Mouse (Mus musculus): ENCODE results near the gene 2310011J03Rik. TPM values are rescaled to one million over a fixed set of nuclear protein-coding genes. Genes with fewer than 3 reads are reported as not detected.
A peak's percentile ranks its signal among the peaks of the same experiment; 100 is the strongest.

The 2310011J03Rik gene
- total RNA-seq, 2 experiments from 2014 or later: 25.1 to 28.5 TPM

DNA sequence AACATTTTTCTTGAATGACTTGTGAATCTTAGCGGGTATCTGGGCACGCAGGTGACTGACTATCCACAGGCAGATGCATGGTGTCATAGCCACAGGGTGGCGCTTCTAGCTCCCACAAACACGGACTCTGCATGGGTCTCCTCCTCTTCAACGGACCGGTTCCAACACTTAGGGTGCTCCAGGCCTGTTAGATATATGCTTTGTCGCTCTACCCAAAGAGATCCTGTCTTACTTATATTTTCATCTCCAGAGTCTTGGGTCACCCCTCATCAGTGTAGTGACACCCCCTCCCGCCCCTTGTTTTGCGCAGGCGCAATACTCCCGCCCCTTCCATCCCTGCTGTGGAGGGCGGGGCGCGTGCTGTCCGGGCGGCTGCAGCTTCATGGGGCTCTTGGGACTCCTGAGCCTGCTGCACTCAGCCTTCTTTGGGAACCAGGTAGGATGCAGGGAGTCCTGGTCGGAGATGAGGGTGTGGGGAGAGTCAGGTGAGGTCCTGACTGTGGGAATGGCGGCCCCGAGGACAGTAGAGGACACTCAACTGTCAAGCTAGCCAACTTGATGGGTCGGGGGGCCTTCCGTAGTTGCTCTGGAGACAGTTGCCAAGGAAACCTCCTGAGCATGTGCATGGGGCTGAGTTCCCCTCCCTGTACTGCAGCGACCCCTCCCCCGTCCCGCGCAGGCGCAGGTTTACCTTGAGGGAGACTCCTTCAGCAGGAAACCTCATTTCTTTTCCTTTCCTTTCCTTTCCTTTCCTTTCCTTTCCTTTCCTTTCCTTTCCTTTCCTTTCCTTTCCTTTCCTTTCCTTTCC lies 24.5 kb downstream of the 2310011J03Rik start, which contains the start of gene Apc2:
Gene Apc2, plus strand, starts transcription at position 360 of the 808 bp plus-strand sequence.
- DNase-seq (ENCODE audit: low spot score in 2 of 2): peak; percentile 70 to 81

DNA sequence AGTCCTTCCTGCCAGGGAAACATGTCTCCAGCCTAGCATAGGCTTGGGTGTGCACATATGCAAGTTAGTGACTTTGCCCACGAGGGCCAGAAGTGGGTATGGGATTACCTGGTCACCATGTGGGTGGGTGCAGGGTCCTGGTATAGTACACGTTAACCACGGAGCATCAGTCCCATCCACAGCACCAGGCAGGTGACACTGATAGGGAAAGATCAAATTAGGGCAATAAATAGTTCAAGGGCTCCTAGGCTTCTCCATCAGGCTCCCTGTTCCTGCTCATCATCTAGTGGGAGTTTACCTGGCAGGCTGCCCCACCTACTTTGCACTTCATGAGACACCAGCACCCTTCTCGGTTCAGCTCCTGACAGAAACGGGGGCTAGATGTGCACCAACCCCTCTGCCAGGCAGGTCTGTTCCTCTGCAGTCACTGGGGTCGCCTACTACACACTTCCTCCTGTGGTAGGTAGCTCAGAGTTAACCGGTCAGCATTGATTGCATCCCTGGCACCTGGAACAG lies 25.5 kb downstream of the 2310011J03Rik start:
- no peak for DNase-seq (ENCODE audit: low spot score in 2 of 2)

DNA sequence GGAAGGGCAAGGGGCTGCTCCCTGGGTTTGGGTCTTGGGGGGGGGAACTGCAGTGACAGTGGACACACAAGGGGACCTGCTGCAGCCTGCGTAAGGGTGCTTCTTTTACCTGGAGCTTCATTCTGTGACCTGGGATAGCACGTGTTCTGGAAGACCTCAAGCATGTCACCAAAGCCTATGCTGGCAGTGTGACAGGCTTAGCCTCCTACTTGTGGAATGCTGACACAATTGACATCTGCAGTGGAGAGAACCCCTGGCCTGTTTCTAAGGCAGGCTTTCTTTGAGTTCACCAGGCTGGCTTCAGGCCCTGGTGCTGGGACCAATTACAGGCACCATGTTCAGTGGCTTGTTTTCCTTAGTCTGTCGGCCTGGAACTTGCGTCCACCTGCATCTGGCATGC lies 26.0 kb downstream of the 2310011J03Rik start:
- no peak for DNase-seq (ENCODE audit: low spot score in 2 of 2)

DNA sequence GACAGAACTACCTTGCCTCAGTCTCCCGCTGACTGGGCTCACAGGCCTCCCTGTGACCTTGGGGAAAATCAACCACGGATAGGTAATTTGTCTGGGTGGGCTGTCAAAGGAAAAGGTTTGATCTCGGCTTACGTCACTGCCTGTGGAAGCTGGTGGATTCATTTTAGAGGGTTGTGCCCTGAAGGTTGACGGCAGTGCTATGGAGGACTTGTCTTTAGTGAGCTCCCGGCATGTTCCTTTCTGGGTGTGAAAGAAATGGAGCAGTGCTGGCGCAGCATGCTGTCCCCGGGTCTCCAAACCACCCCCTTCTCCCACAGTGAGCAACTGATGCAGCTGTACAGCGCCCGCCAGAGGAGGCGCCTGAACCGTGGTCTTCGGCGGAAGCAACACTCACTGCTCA lies 27.0 kb downstream of the 2310011J03Rik start:
- DNase-seq (ENCODE audit: low spot score in 2 of 2): no peak

DNA sequence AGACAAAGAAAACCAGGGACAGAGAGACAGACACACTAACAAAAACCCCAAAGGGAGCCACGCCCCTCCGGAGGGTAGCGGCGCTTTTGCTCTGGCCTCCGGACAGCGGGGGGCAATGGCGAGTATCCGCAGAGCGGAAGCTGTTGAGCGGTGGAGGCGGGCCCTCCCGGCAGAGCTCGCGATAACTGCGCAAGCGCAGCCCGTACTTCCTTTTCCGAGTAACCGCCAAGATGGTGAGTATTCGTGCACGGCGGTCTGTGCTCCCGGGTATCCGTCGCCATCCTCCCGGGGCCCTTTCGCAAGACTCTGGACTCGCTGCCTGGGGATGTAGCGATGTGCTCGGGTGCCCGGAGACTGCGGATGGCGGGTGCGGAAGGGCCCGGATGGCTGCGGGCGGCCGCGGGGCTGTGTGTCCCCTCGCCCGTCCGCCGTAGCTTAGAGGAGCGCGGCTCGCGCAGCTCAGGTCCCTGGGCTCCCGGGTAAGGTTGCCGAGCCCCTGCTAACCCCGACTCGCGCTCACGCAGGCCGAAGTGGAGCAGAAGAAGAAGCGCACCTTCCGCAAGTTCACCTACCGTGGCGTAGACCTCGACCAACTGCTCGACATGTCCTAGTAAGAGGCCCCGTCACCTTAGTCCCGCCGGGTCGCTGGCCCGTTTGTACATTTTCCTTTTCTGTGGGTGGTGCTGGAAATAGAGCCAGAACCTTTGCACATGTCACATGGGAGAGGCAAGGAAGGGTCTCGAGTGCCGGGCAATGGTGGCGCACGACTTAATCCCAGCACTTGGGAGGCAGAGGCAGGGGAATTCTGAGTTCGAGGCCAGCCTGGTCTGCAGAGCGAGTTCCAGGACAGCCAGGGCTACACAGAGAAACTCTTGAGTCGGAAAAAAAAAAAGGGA lies 27.8 kb downstream of the 2310011J03Rik start, which contains the start of gene Rps15:
Gene Rps15, plus strand, starts transcription at position 203 of the 896 bp plus-strand sequence.
- DNase-seq (ENCODE audit: low spot score in 2 of 2): peak; percentile 91 to 92

DNA sequence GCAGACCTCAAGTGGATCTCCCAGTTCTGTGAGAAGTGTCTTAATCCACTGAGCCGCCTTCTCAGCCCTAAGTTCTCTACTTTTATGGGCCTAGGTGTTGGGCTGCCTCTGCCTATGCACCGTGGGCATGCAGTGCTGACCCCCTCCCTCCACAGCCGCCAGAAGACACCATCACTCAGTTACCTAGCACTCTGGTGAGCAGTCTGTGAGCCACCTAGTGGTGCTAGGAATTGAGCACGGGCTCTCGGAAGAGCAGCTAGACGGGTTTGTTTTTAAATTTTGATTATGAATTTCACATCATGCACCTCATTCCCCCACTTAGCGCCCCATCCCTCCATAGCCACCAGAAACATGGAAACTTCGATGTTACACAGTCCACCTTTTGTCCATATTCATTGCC lies 31.7 kb downstream of the 2310011J03Rik start:
- no peak for DNase-seq (ENCODE audit: low spot score in 2 of 2)

DNA sequence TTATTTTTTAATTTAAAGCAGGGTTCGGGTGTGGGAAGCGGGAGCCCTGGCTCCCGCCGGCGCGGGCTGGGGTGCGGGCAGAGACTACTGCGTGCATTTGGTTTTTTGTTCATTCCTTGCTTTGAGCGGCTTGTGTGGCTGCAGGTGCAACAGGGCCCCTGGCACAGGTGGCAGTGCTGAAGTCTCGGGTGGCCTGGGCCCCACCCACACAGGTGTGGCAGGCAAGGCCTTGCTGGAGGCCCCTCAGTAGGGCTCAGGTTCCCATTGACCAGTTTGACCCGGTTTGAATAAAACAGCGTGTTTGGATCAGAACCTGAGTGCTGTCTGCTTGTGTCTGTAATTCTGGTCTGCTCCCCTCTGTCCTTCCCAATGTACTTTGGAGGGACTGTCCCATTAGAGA lies 32.2 kb downstream of the 2310011J03Rik start:
- DNase-seq (ENCODE audit: low spot score in 2 of 2): no peak

DNA sequence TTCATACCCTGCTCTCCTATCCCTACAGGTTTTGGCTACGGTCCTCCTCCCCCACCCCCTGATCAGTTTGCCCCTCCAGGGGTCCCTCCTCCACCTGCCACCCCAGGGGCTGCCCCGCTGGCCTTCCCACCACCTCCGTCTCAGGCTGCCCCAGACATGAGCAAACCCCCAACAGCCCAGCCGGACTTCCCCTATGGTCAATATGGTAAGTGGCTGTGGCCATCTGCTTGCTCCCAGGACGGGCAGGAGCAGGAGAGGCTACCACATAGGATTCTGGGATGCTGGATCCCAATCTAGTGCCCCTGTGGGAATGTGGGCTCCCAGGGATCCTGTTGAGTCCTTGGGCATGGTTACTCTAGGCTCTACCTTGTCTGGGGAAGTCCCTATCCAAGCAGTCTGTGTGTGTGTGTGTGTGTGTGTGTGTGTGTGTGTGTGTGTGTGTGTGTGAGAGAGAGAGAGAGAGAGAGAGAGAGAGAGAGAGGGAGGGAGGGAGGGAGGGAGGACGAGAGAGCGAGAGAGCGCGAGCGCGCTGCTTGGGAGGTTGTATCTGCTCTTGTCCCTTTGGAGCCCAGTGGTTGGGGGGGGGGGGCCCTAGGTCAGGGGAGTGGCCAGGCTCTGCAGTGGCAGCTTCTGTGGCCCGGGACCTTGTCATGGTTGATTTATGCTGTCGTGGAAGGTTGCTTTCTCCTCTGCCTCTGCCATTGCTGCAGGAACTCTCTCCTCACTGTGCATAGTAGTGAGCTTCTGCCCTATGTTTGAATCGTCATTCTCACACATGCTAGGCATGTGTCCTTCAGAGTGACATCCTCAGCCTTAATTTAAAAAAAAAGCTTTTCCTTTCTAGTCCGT lies 34.9 kb downstream of the 2310011J03Rik start:
- DNase-seq (ENCODE audit: low spot score in 2 of 2): no peak

DNA sequence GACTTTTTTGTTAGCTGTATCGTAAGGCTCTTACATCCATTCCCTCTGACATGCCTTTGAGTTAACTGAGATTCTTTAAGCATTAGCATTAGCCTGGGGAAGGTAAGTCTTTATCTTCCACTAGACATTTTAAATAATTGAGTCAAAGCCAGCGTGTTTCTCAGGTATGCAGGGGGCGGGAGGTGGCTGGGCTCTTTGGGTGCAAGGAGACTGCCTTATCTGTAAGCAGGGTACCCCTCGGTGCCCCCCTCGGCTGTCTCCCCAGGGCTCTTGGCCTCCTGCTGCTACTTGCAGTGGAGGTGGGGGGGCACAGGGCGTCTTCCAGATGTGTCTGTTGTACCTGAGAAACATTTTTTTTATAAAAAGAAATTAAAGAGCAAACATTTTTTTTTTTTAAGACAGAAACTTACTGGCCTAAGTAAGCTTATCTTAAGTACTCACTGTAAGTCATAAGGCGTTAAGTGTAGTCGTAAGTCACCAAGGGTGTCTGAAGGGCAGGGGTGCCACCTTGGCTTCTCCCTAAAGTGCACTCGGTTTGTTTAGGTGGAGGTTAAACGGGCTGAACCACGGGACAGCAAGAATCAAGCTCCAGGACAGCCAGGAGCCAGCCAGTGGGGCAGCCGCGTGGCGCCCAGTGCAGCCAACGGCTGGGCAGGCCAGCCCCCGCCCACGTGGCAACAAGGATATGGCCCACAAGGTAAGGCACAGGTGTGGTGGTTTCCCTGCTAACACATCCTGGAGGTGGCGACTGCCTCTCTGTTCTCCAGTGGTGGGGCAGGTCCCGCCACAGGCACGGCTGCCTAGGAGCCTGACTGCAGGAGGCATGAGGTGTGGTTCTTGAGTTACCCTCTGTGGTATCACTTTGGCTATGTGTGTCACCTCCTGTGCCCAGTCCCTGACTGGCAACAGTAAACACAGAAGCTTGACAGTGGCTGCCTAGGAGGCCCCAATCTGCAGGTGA lies 37.6 kb downstream of the 2310011J03Rik start:
- DNase-seq (ENCODE audit: low spot score in 2 of 2): no peak

DNA sequence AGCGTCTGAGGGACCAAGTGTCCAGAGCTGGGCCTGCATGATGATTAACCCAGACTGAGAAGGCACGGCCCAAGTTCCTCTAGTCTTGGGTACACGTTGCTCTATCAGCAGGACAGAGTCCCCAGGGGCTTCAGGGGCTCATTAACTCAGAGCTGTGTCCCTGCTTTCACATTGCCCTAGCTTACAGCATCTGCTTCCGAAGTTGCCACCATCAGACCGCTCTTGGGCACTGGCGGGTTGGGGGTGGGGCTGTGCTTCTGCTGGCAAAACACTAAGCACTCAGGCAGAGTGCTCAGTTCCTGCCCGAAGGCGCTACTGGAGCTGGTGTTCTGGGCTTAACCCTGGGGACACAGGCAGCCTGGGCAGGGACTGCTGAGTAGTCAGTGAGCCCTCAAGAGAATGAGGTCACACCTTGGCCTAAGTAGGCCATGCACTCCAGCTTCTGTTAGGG lies 38.4 kb downstream of the 2310011J03Rik start:
- no peak for DNase-seq (ENCODE audit: low spot score in 2 of 2)

DNA sequence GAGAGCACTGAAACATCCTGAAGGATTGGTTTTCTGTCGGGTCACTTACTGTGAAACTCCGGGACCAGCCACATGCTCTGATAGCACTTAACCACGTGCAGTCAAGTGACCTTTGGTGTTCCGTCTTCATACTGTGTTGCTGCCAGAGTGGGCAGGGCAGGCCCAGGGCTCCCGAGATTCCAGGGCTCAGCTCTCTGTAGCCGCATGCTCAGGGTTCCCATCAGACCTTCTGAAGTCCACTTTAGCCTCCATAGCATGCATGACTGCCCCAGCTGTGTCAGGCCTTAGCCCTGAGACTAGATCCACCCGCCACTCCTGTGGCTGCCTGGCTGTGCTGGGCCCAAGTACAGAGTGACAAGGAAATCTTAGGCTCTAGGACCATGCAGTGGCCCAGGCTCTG lies 39.0 kb downstream of the 2310011J03Rik start:
- DNase-seq (ENCODE audit: low spot score in 2 of 2): no peak

DNA sequence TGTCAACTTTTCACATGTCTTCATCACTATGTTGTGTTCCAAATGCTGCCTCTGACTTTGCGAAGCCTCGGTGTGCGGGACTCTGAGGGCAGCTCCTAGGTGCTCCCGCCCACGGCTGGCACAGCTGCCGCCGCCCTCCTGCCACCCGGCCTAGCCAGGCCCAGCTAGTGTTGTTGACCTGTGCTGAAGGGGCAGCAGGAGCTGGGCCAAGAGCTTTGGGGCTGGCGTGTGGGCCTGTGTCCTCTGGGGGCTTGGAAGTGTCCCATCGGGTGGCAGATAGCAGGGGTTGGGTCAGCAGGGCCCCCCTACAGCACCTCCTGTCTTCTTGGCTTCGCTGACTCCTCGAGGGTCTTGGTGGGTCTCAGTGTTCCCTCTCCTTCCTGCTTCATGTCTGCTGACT lies 41.1 kb downstream of the 2310011J03Rik start:
- no peak for DNase-seq (ENCODE audit: low spot score in 2 of 2)

DNA sequence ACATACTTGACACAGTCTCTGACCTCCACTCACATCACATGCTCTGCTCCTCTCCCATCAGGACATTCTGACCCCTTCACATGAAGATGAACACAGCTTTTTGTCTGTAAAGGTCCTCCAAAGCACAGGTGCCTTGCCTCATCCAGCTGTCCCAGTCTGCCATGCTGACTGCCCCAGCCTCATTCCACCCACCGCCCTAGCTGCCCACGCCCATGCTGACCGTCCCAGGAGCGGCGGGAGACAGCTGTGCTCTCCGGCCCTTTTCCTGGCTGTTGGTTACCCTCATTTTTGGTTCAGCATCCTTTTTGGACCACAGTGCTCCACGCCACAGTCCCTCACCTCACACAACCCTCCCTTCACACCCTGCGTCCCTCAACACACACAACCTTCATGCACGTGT lies 41.9 kb downstream of the 2310011J03Rik start:
- DNase-seq (ENCODE audit: low spot score in 2 of 2): no peak

DNA sequence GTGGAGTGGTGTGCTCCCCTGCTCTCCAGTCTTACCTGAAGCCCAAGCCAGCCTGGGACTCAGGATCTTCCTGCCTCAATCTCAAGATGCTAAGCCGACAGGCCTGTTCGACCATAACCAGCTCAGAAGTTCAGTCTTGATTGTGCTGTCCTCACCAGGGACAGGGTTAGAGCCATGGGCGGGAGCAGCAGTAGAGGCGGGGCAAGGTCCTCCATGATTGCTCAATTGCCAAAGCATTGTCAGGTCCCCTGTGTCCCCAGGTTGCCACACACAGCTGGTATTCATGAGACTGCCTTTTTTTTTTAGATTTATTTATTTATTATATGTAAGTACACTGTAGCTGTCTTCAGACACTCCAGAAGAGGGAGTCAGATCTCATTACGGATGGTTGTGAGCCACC lies 44.1 kb downstream of the 2310011J03Rik start:
- no peak for DNase-seq (ENCODE audit: low spot score in 2 of 2)

DNA sequence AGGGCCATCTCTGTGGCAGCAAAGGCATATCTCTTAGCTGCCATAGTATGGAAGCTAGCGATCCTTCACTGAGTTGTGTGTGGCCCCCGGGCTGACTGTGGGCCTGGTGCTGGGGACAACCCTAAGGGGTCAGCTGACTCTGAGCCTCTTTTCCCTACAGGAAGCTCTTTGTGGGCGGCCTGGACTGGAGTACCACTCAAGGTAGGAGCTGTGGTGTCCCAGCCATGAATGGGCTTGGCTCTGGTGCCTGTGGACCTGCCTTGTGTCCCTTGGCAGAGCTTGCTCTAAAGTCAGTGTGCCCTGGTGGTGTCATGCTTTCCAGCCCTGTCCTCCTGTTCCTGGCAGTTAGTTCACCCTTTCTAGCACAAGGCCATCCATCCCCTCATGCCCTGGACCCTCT lies 46.5 kb downstream of the 2310011J03Rik start:
- no peak for DNase-seq (ENCODE audit: low spot score in 2 of 2)

DNA sequence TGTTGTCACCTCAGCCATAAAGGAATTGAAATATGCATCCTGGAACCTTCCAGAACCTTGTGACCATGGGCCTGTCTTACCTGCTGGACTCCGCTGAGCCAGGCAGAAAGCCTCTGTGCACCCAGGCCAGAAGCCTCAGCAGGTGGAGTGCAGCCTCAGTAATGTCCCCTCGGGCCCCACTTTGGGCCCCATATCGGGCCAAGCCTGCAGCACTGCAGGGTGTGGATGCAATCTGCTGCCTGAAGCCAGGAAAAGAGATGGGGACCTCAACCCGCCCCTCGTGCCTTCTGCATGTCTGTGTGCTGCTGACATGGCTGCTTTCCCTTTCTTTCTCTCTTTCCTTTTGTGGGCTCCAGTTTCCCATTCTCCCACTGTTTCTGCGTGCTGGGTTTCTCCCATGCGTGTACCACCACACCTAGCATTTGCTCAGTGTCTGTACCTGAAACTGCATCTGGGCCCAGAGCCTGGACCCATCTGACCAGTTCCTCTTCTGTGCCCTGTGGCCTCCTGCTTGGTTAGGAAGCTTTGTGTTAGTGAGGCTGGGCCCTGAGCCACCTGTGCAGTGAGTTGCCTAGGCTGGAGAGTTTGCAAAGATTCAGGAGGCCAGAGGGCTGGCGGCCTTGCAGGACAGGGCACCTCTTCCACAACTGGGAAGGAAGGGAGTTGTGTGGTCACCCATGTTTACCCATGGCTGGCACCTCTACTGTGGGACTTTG lies 48.3 kb downstream of the 2310011J03Rik start:
- no peak for DNase-seq (ENCODE audit: low spot score in 2 of 2)

DNA sequence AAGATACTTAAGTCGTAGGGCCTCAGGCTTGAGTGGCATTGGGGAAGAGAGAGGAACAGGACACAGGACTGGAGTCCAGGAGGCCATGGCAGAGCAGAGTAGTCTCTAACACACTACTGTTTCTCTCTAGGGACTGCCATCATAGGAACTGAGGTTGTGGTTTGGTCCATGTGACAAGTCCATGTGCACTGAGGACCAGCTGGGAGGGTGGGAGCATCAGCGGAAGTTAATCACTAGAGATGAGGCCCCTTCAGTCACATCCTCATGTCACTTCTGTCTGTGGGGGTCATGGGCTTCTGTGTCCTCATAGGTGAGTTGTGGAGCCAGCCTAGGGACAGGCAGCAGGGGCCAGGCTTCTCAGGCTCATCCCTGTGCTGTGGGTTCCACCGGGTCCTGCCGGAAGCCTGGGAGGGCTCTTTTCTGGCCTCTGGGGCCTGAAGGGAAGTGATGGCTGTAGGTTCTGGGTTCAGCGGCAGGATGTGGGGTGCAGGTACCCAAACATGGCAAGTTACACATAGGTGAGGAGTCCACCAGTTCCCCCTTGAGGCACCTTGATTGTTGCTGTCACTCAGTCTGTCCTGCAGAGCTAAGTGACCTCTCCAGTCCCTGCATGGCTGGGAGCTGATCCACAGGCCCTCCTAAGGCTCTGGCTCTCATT lies 49.0 kb downstream of the 2310011J03Rik start:
- no peak for DNase-seq (ENCODE audit: low spot score in 2 of 2)

DNA sequence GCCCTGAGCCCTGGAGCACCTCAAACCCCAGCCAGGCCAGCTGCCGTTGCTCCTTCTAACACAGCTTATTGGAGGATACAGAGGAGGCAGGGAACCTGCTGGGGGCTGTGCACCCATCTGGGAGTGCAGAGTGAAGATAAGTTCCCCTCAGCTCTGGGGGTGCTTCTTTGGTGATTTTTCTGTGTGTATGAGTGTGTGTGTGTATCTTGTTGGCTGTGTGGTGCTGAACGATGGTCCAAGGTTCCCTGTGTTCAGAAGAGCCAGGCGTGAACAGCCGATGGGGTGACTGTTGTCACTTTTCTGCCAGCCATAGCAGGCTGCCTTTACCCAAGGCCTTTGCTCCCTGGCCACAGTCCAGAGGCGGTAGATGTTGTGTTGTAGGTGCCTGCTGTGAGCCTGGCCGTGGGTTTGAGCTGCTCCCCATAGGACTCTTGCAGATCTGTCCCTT lies 49.6 kb downstream of the 2310011J03Rik start:
- DNase-seq (ENCODE audit: low spot score in 2 of 2): no peak

Measured in left cerebral cortex, adult 18-20 months (tissue).